Mouse (Mus musculus): ENCODE results near the gene Gm16253.

- TF ChIP-seq CTCF (IDR thresholded peaks at IDR 0.05; ENCODE audit: low read depth, low read length) (no peak), POLR2A (IDR thresholded peaks at IDR 0.05; ENCODE audit: extremely low read depth, insufficient read depth, low read length) (no peak)
Observed at GRCm38 (mm10) chr3:96583386-96583785, 6.6 kb downstream of the Gm16253 start.
